Mouse (Mus musculus): ENCODE data around the gene Usp9x. TPM values are rescaled to one million over a fixed set of nuclear protein-coding genes. Genes with fewer than 3 reads are reported as not detected.
A peak's percentile ranks its signal among the peaks of the same experiment; 100 is the strongest.

Gene Usp9x
- polyA plus RNA-seq, 1 experiment, result 18.9 TPM

DNA sequence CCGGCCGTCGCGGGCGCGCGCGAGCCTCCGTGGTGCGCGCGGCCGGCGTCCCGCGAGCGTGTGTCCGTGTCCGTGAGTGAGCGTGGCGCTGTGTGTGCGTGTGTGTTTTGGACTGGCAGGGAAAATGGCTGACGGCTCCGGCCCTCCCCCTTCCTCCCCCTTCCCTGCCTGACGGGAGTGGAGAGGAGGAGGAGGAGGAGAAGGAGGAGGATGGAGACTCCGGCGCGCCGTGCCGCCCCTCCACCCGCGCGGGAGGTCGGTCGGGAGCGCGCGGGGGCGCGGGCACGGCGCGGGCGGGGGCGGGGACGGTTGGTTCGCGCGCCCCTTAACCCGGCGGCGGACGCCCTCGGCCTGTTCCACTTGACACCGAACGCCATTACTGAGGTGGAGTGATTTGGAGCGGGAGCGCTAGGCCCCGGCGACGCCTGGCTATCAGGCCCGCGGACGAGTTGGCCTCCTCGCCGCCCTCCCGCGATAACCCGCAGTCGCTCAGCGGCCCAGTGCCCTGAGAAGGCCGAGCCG is 1.2 kb downstream of the Usp9x start:
- DNase-seq, result peak; percentile 82
- Histone ChIP-seq H3K36me3 (ENCODE audit: control insufficient read depth, insufficient read depth, low read length) (no peaks in the 10 kb centered on the region; the same call in 1 of the 2 replicates), H3K4me1 (ENCODE audit: control insufficient read depth, insufficient read depth, low read length) (no peaks in the 10 kb centered on the region), H3K4me3 (ENCODE audit: insufficient read depth, low read depth, low read length) (peak overlapping the region; percentile 87), H3K27me3 (replicated peaks; ENCODE audit: control insufficient read depth, insufficient read depth, low read length) (no peaks in the 10 kb centered on the region), H3K27ac (ENCODE audit: insufficient read depth, low read depth, low read length) (peak overlapping the region; percentile 88)
- under 1% methylated on average over 70 of the region's 73 CpGs for WGBS
- no peak for TF ChIP-seq CTCF (conservative IDR thresholded peaks at IDR 0.05; ENCODE audit: insufficient read depth, insufficient read length, low read depth, low read length)

DNA sequence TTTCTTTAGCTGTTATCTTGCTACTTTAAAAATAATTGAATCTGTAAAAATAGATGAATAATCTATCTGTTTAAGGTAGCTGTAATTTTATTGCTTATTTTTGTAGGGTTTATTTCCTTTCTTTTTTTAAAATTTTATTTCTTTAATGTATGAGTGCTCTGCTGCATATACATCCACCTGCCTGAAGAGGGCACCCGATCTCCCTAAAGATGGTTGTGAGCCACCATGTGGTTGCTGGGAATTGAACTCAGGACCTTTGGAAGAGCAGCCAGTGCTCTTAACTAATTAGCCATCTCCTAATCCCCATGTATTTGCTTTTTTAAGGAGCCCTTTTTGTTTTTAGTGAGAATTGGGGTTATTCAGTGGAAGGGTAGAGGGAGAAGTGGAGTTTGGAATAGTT is 14.3 kb downstream of the Usp9x start:
- DNase-seq, result no peak
- Histone ChIP-seq H3K27me3 (replicated peaks; ENCODE audit: control insufficient read depth, insufficient read depth, low read length) (no peaks in the 10 kb centered on the region), H3K36me3 (ENCODE audit: control insufficient read depth, insufficient read depth, low read length) (no peaks in the 10 kb centered on the region), H3K27ac (ENCODE audit: insufficient read depth, low read depth, low read length) (no peak overlapping the region), H3K4me1 (ENCODE audit: control insufficient read depth, insufficient read depth, low read length) (no peaks in the 10 kb centered on the region; the same call in 1 of the 2 replicates), H3K4me3 (ENCODE audit: insufficient read depth, low read depth, low read length) (no peak overlapping the region)
- TF ChIP-seq CTCF (conservative IDR thresholded peaks at IDR 0.05; ENCODE audit: insufficient read depth, insufficient read length, low read depth, low read length) (no peak), POLR2A (IDR thresholded peaks at IDR 0.05; ENCODE audit: low read depth, low read length) (no peak)
- 87% methylated on average over 1 of the region's 1 CpGs for WGBS

DNA sequence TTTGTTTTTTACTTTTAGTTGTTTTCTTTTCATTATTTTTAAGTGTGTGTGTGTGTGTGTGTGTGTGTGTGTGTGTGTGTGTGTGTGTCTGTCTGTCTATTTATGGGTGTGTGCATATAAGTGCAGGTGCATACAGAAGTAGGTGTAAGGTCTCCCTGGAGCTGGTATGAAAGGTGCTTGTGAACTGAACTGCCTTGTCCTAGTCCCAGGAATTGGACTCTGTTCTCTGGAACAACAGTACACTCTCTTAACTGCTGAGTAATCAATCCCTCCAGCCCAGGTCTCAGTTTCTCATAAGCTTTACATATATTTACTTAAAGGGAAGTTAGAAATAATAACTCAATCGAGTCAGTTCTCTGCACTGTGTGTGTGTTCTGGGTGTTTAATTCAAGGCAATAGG is 25.7 kb downstream of the Usp9x start:
- no peak overlapping the region for H3K27ac ChIP-seq (ENCODE audit: insufficient read depth, low read depth, low read length)
- H3K4me1 ChIP-seq (ENCODE audit: control insufficient read depth, insufficient read depth, low read length), result no peaks in the 10 kb centered on the region
- TF ChIP-seq CTCF (conservative IDR thresholded peaks at IDR 0.05; ENCODE audit: insufficient read depth, insufficient read length, low read depth, low read length) (no peak), POLR2A (IDR thresholded peaks at IDR 0.05; ENCODE audit: low read depth, low read length) (no peak)
- no peaks in the 10 kb centered on the region for H3K36me3 ChIP-seq (ENCODE audit: control insufficient read depth, insufficient read depth, low read length)
- no peak overlapping the region for H3K4me3 ChIP-seq (ENCODE audit: insufficient read depth, low read depth, low read length)
- DNase-seq, result peak; percentile 11
- WGBS, result 30% methylated on average over 1 of the region's 1 CpGs
- no peaks in the 10 kb centered on the region for H3K27me3 ChIP-seq (replicated peaks; ENCODE audit: control insufficient read depth, insufficient read depth, low read length)

DNA sequence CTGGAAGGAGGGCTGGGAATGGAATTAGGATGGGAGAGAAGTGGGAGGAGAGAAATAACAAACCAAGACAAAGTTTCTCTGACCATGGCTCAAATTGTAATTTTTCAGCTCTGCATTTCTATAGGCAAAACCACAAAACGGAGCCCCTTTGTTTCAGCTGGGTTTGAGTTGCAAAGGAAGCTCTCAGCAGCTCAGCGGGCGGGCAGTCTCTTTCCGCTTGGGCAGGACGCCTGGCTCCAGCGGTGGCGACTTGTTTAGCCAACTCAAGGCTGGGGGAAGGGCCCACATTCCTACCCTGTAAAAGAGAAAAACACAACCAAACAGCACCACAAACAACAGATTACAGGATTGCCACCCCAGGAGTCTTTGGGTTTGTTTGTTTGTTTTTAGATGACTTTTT is 135.2 kb downstream of the Usp9x start:
- Histone ChIP-seq H3K4me1 (ENCODE audit: control insufficient read depth, insufficient read depth, low read length) (no peaks in the 10 kb centered on the region), H3K27me3 (replicated peaks; ENCODE audit: control insufficient read depth, insufficient read depth, low read length) (no peaks in the 10 kb centered on the region), H3K36me3 (ENCODE audit: control insufficient read depth, insufficient read depth, low read length) (no peaks in the 10 kb centered on the region), H3K27ac (ENCODE audit: insufficient read depth, low read depth, low read length) (no peak overlapping the region), H3K4me3 (ENCODE audit: insufficient read depth, low read depth, low read length) (no peak overlapping the region)
- DNase-seq, result peak; percentile 12
- TF ChIP-seq POLR2A (IDR thresholded peaks at IDR 0.05; ENCODE audit: low read depth, low read length) (no peak), CTCF (conservative IDR thresholded peaks at IDR 0.05; ENCODE audit: insufficient read depth, insufficient read length, low read depth, low read length) (no peak)
- WGBS, result 50% methylated on average over 7 of the region's 7 CpGs

DNA sequence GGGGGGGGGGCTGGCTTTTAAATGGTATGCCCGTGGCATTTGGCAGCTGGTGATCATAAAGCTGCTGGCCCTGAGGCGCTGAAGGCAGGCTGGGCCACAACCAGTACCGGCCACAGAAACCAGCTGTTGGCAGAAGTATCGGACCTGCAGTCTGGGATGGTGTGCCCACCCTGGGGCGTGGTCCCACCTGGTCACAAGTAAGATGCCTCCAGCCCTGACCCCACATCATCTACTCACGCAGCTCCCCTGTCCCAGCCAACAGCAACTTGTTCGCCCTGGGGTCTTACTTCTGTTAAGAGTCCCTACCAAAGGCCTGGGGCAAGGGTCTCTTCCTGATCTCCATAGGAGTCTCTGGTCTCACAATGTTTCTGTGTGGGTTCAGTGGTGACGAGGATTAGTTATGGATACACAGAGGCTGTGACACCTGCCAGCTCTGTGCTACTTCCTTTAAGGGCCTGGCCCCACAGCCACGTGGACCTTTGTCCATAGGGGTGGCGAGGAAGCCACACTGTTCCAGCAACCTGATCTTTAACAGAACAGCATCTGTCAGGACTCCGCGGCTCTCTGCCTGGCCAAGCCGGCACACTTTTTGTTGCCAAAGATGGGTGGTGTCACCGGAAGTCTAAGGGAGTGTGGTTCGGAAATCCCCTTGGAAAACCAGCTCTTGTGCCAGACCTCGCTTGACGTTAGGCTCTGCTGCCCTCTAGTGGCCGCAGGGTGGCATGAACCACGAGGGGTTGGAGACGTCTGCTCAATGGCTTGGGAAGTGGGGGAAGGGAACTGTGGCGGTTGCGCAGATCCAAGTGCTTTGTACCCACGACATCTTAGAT is 136.4 kb downstream of the Usp9x start:
- H3K27ac ChIP-seq (ENCODE audit: insufficient read depth, low read depth, low read length), result no peak overlapping the region
- no peaks in the 10 kb centered on the region for H3K27me3 ChIP-seq (replicated peaks; ENCODE audit: control insufficient read depth, insufficient read depth, low read length)
- no peaks in the 10 kb centered on the region for H3K4me1 ChIP-seq (ENCODE audit: control insufficient read depth, insufficient read depth, low read length)
- peak; percentile 91 for TF ChIP-seq CTCF (conservative IDR thresholded peaks at IDR 0.05; ENCODE audit: insufficient read depth, insufficient read length, low read depth, low read length)
- no peak for TF ChIP-seq POLR2A (IDR thresholded peaks at IDR 0.05; ENCODE audit: low read depth, low read length)
- peak; percentile 91 for DNase-seq
- H3K36me3 ChIP-seq (ENCODE audit: control insufficient read depth, insufficient read depth, low read length), result no peaks in the 10 kb centered on the region
- peak overlapping the region; percentile 26 for H3K4me3 ChIP-seq (ENCODE audit: insufficient read depth, low read depth, low read length)
- WGBS, result 23% methylated on average over 23 of the region's 23 CpGs

DNA sequence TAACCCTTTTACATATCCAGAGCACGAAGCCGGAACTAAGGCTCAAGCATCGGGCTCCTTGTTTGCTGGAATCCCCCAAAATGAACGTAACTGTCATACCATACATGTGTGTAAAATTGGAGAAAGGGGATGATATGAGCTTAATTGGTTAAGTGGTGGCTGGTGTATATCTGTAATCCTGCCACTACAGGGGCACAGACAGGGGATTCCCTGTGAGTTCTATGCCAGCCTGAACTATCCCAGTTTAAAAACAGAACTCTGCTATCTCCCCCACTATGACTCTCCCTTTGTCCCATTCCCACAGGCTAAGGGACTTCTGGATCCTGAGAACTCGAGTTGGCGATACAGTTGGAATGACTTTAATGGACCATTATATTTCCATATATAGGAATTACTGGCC is 137.1 kb downstream of the Usp9x start:
- H3K4me1 ChIP-seq (ENCODE audit: control insufficient read depth, insufficient read depth, low read length), result no peaks in the 10 kb centered on the region
- no peak overlapping the region for H3K27ac ChIP-seq (ENCODE audit: insufficient read depth, low read depth, low read length)
- 13% methylated on average over 6 of the region's 6 CpGs for WGBS
- H3K27me3 ChIP-seq (replicated peaks; ENCODE audit: control insufficient read depth, insufficient read depth, low read length), result no peaks in the 10 kb centered on the region
- no peak for TF ChIP-seq POLR2A (IDR thresholded peaks at IDR 0.05; ENCODE audit: low read depth, low read length)
- no peak for TF ChIP-seq CTCF (conservative IDR thresholded peaks at IDR 0.05; ENCODE audit: insufficient read depth, insufficient read length, low read depth, low read length)
- H3K4me3 ChIP-seq (ENCODE audit: insufficient read depth, low read depth, low read length), result peak overlapping the region; percentile 26
- no peak for DNase-seq
- H3K36me3 ChIP-seq (ENCODE audit: control insufficient read depth, insufficient read depth, low read length), result no peaks in the 10 kb centered on the region

DNA sequence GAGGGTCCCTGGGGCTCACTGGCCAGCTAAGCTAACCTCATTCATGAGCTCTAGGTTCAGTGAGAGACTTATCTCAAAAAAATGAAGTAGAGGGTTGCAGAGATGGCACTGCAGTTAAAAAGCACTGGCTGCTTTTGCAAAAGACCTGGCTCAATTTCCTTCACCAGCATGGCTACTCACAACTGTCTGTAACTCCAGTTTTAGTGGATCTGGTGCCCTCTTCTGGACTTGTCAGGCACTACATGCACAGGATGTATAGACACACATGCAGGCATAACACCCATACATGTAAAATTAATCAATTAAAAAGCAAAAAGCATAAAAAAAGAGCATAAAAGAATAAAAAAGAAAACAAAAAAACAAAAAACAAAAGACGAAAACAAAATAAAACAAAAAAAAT is 143.0 kb downstream of the Usp9x start:
- Histone ChIP-seq H3K36me3 (ENCODE audit: control insufficient read depth, insufficient read depth, low read length) (no peaks in the 10 kb centered on the region), H3K4me1 (ENCODE audit: control insufficient read depth, insufficient read depth, low read length) (no peaks in the 10 kb centered on the region), H3K27me3 (replicated peaks; ENCODE audit: control insufficient read depth, insufficient read depth, low read length) (no peaks in the 10 kb centered on the region), H3K27ac (ENCODE audit: insufficient read depth, low read depth, low read length) (no peak overlapping the region), H3K4me3 (ENCODE audit: insufficient read depth, low read depth, low read length) (no peak overlapping the region)
- TF ChIP-seq POLR2A (IDR thresholded peaks at IDR 0.05; ENCODE audit: low read depth, low read length), result no peak
- no peak for TF ChIP-seq CTCF (conservative IDR thresholded peaks at IDR 0.05; ENCODE audit: insufficient read depth, insufficient read length, low read depth, low read length)
- DNase-seq, result no peak
- 91% methylated on average over 1 of the region's 1 CpGs for WGBS

Other genes with a start within 250 kb of the Usp9x start
- 38.9 and 41.4 TPM in 2 replicates for gene Ddx3x, start 209.5 kb downstream of the Usp9x start, polyA plus RNA-seq (2012; rRNA removed)

All from kidney, adult 2 months (tissue).